Comparison of ENCODE assay signal across 9 mouse cellular contexts in genomic region chr14:96518151-96518953, GRCm38 (mm10). TPM values are rescaled to one million over a fixed set of nuclear protein-coding genes. Genes with fewer than 3 reads are reported as not detected.
DNase-seq lines count a peak whose midpoint lies in the region; ATAC-seq lines count a peak whose summit lies in the region.
"Had no signal": no experiment of that assay in that cellular context is flagged by ENCODE, and none has a peak within 500 bp of the region (broad histone marks: within the 10 kb centered on the region; RNA-seq: fewer than 3 reads in every experiment).

No protein-coding gene starts in this region.

- no peak overlapping the region for H3K27ac ChIP-seq in heart, embryonic 13.5 days (replicated peaks)
- 0 out of 2 replicates have a peak overlapping the region, but pooled peaks have one; percentile 9 for H3K27ac ChIP-seq in forebrain, embryonic 12.5 days
- H3K27ac ChIP-seq in neural tube, embryonic 14.5 days (ENCODE audit: low read depth, low read length): peak overlapping the region; percentile 75

- intact Hi-C loops in left cerebral cortex, postnatal 14 days (cut with DNase I): no loop called here

- H3K27me3 ChIP-seq in heart, embryonic 13.5 days (replicated peaks): peaks cover 23% of the 10 kb centered on the region
- H3K27me3 ChIP-seq in forebrain, embryonic 12.5 days: no peaks in the 10 kb centered on the region
- no peaks in the 10 kb centered on the region for H3K27me3 ChIP-seq in neural tube, embryonic 14.5 days (ENCODE audit: control insufficient read depth, insufficient read depth, low read length)

- no peak for DNase-seq in heart, adult 8-10 months (ENCODE audit: low spot score)
- peak; percentile 1 for DNase-seq in NIH3T3 (ENCODE audit: low read depth)
- DNase-seq in left cerebral cortex, postnatal 14 days (ENCODE audit: low spot score in 2 of 2): peak; percentile 14 to 34
- no peak for DNase-seq in B cell, adult 2 months
- DNase-seq in adrenal gland, postnatal 4 days (ENCODE audit: low spot score in 2 of 2): no peak

- peaks cover 16% of the 10 kb centered on the region; the same call in 1 of the 2 replicates for H3K4me1 ChIP-seq in heart, embryonic 13.5 days
- H3K4me1 ChIP-seq in forebrain, embryonic 12.5 days: peaks cover 9% of the 10 kb centered on the region; the same call in 1 of the 2 replicates
- H3K4me1 ChIP-seq in neural tube, embryonic 14.5 days (ENCODE audit: control insufficient read depth, insufficient read depth, low read length): no peaks in the 10 kb centered on the region

- no peak for ATAC-seq in heart, embryonic 13.5 days (ENCODE audit: extremely low read depth, insufficient number of reproducible peaks, low FRiP score, low TSS enrichment)
- ATAC-seq in forebrain, embryonic 12.5 days (ENCODE audit: low FRiP score): peak; percentile 83
- peak; percentile 91 for ATAC-seq in neural tube, embryonic 14.5 days (ENCODE audit: low read depth)

- peak overlapping the region; percentile 67 for H3K9ac ChIP-seq in heart, embryonic 13.5 days
- peak overlapping the region; percentile 66 for H3K9ac ChIP-seq in forebrain, embryonic 12.5 days
- H3K9ac ChIP-seq in neural tube, embryonic 14.5 days (replicated peaks; ENCODE audit: low read depth, low read length): peak overlapping the region; percentile 70

- H3K36me3 ChIP-seq in heart, embryonic 13.5 days: no peaks in the 10 kb centered on the region
- H3K36me3 ChIP-seq in forebrain, embryonic 12.5 days (replicated peaks): no peaks in the 10 kb centered on the region
- no peaks in the 10 kb centered on the region for H3K36me3 ChIP-seq in neural tube, embryonic 14.5 days (ENCODE audit: control insufficient read depth, insufficient read depth, low read length)
- H3K36me3 ChIP-seq: G1E had no signal

- H3K9me3 ChIP-seq in heart, embryonic 13.5 days: no peaks in the 10 kb centered on the region
- H3K9me3 ChIP-seq in forebrain, embryonic 12.5 days: no peaks in the 10 kb centered on the region
- H3K9me3 ChIP-seq in neural tube, embryonic 14.5 days (ENCODE audit: control insufficient read depth, low read length): no peaks in the 10 kb centered on the region

- WGBS in heart, embryonic 13.5 days: 2% methylated on average over 35 of the region's 35 CpGs
- under 1% methylated on average over 35 of the region's 35 CpGs for WGBS in forebrain, embryonic 12.5 days
- 2% methylated on average over 35 of the region's 35 CpGs for WGBS in neural tube, embryonic 14.5 days

- peak overlapping the region; percentile 58 for H3K4me3 ChIP-seq in heart, embryonic 13.5 days
- peak overlapping the region; percentile 58 for H3K4me3 ChIP-seq in forebrain, embryonic 12.5 days (replicated peaks)
- H3K4me3 ChIP-seq in neural tube, embryonic 14.5 days (ENCODE audit: low read depth, low read length): peak overlapping the region; percentile 63

- peak overlapping the region; percentile 88 for H3K4me2 ChIP-seq in heart, embryonic 13.5 days
- H3K4me2 ChIP-seq in forebrain, embryonic 12.5 days: peak overlapping the region; percentile 96
- peak overlapping the region; percentile 82 for H3K4me2 ChIP-seq in neural tube, embryonic 14.5 days (ENCODE audit: low read depth, low read length)

RNA-seq across cellular contexts. Expression of gene Klhl1, which starts 0.6 kb away (rescaled TPM):
- 0.05 TPM in 1 of 2 replicates, not detected in the other for polyA plus RNA-seq in heart, embryonic 13.5 days (2015; fragmentation: Nextera tagmentation; extraction: Ambion mirVana)
- total RNA-seq in heart, adult 8-10 months (2022): not detected
- 0.87 and 0.88 TPM in 2 replicates for polyA plus RNA-seq in forebrain, embryonic 12.5 days (2016; fragmentation: Nextera tagmentation; extraction: Ambion mirVana)
- total RNA-seq in left cerebral cortex, postnatal 14 days (2021): 1 to 10 TPM; 3.6 to 3.9 TPM
- 9.9 and 11.8 TPM in 2 replicates for polyA plus RNA-seq in neural tube, embryonic 14.5 days (2014; fragmentation: Nextera tagmentation; extraction: Ambion mirVana)
- total RNA-seq in adrenal gland, postnatal 4 days (2021): under 1 TPM in 1 of 2 experiments, not detected in 1; 0.06 TPM
- polyA plus RNA-seq: G1E had no signal

Comparison
In these comparisons a context has a peak if more than half of its experiments do, and no peak if none do; other contexts are left out.
1. DNase-seq: peak in NIH3T3 (single experiment) and left cerebral cortex, postnatal 14 days (2 of 2); none in heart, adult 8-10 months (single experiment), B cell, adult 2 months (0 of 2) and adrenal gland, postnatal 4 days (0 of 2).
2. RNA of gene Klhl1, which starts 0.6 kb away (total RNA-seq): 3.6 to 3.9 TPM in left cerebral cortex, postnatal 14 days; 0.06 TPM in adrenal gland, postnatal 4 days and not detected in heart, adult 8-10 months; every median in the first group is over 4 times any median in the second.
3. Peak in every context shown above with its lines, with median percentiles within 50 percentile points of each other: H3K4me2 ChIP-seq, H3K4me3 ChIP-seq and H3K9ac ChIP-seq.